Mouse (Mus musculus) thymus, postnatal 14 days (tissue): ENCODE measurements around the gene Lmf1.

Source experiments
- DNase-seq: peaks from one replicate; pipeline ENCODE4 v3.0.0; 2021

Lmf1 gene

GRCm38 (mm10) chr17:25578920-25579319 is at the start of gene Lmf1:
Lmf1 (plus strand) TSS chr17:25579085.
- peak; percentile 98 for DNase-seq

GRCm38 (mm10) chr17:25530357-25531022 is 48.4 kb upstream of the Lmf1 start:
- no peak for DNase-seq

- no peak for DNase-seq
These were observed 39.7 kb upstream of the Lmf1 start for GRCm38 (mm10) chr17:25538945-25539875.

- no peak for DNase-seq
These were observed 38.2 kb upstream of the Lmf1 start for GRCm38 (mm10) chr17:25540731-25541130.

GRCm38 (mm10) chr17:25541768-25542167 is 37.1 kb upstream of the Lmf1 start:
- DNase-seq, result no peak

GRCm38 (mm10) chr17:25547026-25547425 is 31.9 kb upstream of the Lmf1 start:
- no peak for DNase-seq

GRCm38 (mm10) chr17:25550020-25550419 is 28.9 kb upstream of the Lmf1 start:
- DNase-seq, result no peak

- DNase-seq, result no peak
These were observed 27.6 kb upstream of the Lmf1 start for GRCm38 (mm10) chr17:25551313-25551712.

GRCm38 (mm10) chr17:25555159-25555558 is 23.7 kb upstream of the Lmf1 start:
- no peak for DNase-seq

GRCm38 (mm10) chr17:25555666-25556629 is 22.9 kb upstream of the Lmf1 start:
- no peak for DNase-seq

GRCm38 (mm10) chr17:25556630-25557354 is 22.1 kb upstream of the Lmf1 start:
- no peak for DNase-seq

- no peak for DNase-seq
These were observed 19.3 kb upstream of the Lmf1 start for GRCm38 (mm10) chr17:25559634-25560033.

GRCm38 (mm10) chr17:25560554-25561222 is 18.2 kb upstream of the Lmf1 start:
- no peak for DNase-seq

- DNase-seq, result no peak
These were observed 17.5 kb upstream of the Lmf1 start for GRCm38 (mm10) chr17:25561223-25562028.

- DNase-seq, result no peak
These were observed 14.4 kb upstream of the Lmf1 start for GRCm38 (mm10) chr17:25564481-25564880.

GRCm38 (mm10) chr17:25565244-25565643 is 13.6 kb upstream of the Lmf1 start:
- no peak for DNase-seq

GRCm38 (mm10) chr17:25565860-25566600 is 12.9 kb upstream of the Lmf1 start:
- DNase-seq, result no peak

- DNase-seq, result no peak
These were observed 11.6 kb upstream of the Lmf1 start for GRCm38 (mm10) chr17:25567261-25567660.

GRCm38 (mm10) chr17:25567745-25568144 is 11.1 kb upstream of the Lmf1 start:
- peak; percentile 71 for DNase-seq

GRCm38 (mm10) chr17:25568206-25568605 is 10.7 kb upstream of the Lmf1 start:
- no peak for DNase-seq
